Mouse (Mus musculus) spleen, postnatal 36 days (tissue): ENCODE measurements around the gene Asb3.

Experiments used
- DNase-seq, 2 experiments: peaks; one replicate each; pipeline ENCODE4 v3.0.0; 2022; ENCODE audit warnings: low spot score in 2 of 2, mixed read lengths in 1 of 2

Asb3 gene

GRCm38 (mm10) chr11:30885171-30885871 is at the start of gene Asb3, which contains the start of gene Gpr75:
TSS of gene Asb3 (plus strand) at chr11:30885416.
TSS of gene Gpr75 (plus strand) at chr11:30885358.
- peak in 1 of 2 experiments; percentile 2 for DNase-seq

DNA sequence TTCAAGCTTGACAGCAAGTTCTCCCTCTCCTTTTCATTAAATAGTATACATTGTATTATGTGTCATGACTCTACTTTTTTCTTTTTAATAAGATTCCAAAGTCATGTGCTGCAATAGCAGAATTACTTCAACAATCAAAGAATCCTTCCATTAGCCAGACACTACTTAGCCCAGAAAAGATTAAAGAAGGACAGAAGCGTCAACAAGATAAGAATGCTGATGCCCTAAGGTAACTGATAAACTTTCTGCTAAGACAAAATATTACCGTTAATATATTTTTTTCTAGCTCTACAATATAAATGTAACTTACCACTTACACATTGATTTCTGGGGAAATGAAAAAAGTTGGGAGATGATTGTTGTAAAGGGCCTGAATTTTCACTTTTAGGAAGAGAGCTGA is 46.4 kb upstream of the Asb3 start:
- no peak for DNase-seq

DNA sequence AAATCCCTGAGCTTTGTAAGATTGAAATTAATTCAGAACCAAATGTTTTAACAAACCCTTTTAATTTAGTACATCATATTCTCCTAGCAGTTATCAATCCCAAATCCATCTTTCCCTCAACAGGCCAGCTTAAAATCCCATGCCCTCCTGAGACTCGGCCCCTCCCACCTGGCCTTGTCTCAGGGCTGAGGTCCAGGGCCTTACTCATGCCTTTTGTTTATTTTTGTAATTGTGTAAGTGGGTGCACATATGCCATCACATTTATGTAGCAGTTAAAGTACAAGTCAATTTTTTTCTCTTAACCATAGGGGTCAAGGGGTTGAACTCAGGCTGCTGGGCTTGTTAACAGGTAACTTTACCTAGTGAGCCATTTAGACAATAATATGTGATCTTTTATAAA is 40.9 kb upstream of the Asb3 start:
- no peak for DNase-seq

DNA sequence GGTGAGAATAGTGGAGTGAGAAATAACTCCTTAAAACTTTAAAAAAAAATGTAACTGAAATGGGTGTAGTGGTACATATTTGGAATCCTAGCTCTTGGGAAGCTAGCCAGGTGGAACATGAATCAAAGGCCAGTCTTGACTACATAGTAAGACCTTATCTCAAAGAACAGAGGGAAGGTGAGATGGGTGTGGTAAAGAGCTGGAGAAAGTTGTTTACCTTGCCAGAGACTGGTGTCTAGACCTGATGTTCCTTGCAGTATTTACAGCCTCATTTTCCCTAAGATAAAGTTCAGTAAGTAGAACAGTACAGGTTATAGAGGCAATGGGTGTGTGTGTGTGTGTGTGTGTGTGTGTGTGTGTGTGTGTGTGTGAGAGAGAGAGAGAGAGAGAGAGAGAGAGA is 12.8 kb upstream of the Asb3 start:
- DNase-seq, result no peak

DNA sequence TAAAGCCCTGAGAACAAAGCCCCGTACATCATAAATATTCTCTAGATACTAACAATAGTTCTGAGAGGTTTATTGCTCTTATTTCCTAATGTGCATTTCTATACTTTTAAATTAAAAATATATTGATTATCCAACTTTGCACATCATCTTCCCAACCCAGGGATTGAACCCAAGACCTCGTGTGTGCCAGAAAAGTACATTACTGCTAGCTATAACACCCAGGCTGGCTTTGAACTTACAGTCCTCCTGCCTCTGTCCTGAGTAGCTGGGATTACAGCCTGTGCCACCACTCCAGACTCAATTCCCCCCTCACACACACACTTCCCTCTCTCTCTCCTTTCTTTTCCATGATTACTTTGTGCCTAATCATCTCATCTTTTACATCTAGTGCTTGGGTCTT is 2.9 kb downstream of the Asb3 start:
- DNase-seq, result no peak

DNA sequence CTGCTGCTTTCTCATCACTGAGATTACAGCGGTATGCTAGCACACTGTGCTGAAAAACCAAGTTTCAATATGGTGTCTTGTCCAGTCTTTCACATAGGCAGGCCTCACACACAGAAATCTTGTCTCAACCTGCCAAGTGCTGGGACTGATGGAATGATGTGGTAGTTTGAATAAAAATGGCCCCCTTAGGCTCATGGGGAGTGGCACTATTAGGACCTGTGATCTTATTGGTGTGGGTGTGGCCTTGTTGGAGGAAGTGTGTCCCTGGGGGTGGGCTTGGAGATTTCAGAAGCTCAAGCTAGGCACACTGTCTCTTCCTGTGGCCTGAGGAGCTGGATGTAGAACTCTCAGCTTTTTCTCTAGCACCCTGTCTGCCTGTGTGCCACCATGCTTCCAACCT is 11.0 kb downstream of the Asb3 start:
- DNase-seq, result no peak

DNA sequence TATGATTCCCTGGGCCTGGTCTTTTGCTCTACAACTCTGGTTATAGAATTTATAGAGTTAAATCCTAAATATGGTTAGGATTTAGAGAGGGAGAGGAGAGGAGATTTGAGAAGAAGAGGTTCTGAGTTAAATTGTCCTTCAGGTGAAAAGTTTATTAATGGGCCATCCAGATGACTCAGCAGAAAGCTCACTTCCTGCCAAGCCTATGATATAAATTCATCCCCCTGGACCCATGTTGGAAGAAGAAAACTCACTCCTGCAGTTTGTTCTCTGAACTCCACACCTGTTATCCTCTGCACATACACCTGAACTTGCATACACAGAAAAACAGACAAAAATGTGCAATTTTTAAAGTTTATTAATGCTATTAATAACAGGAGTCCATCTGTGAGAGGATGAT is 14.1 kb downstream of the Asb3 start:
- DNase-seq, result no peak

DNA sequence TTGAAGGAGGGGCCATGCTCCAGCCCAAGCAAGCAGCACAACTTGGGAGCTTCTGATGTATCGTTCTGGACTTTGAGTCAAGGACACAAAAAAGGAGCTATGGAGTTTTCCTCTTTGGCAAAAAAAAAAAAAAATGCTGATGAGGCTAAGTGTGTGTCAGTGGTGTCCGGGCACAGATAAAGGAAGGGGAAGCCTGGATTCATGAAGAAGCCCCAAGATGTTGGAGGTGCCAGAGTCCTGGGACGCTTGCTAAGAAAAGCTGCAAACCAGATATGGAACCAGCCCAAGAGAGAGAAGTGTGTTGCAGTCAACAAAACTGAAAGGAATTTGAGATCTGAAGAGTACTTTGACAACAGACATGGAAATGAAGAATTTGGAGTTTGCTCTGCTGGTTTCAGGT is 27.1 kb downstream of the Asb3 start:
- DNase-seq, result no peak

DNA sequence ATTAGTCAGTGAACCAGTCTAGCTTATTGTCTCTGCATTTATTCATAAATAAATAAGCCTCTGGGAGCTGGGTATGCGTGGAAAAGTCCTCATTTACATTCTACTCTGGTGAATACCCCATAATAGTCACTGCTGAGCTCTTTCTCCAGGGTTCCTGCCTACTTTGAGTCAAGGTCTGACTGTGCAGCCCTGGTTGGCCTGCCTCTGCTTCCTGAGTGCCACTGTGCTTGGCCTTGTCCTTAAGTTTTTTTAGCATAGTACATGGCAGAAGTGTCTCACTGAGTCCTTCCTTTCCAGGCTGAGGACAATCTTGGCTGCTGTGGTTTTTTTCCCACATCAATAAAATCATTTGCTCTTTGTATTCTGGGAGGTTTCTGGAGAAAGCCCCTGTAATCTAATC is 35.4 kb downstream of the Asb3 start:
- no peak for DNase-seq

DNA sequence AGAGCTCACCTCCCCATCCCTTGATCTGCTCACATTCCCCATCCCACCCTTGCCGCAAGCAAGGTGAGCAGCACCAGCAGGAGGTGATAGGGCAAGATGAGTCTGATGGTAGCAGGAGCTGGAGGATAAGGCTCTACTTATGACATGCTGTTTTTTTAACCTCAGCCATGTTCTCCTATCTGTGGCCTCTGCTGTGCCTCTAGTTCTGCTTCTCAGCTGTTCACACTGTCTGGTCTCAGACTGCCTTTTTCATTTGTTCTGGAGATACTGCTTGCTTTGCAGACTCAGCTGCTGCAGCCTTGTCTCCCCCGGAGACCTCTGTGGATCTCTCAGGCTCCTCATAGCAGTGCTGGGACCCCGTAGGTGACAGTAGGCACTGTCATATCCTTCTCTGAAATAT is 38.1 kb downstream of the Asb3 start:
- no peak for DNase-seq

- DNase-seq, result no peak
Measured at GRCm38 (mm10) chr11:30928079-30928478, 42.9 kb downstream of the Asb3 start.

GRCm38 (mm10) chr11:30928498-30928897 is 43.3 kb downstream of the Asb3 start:
- no peak for DNase-seq

DNA sequence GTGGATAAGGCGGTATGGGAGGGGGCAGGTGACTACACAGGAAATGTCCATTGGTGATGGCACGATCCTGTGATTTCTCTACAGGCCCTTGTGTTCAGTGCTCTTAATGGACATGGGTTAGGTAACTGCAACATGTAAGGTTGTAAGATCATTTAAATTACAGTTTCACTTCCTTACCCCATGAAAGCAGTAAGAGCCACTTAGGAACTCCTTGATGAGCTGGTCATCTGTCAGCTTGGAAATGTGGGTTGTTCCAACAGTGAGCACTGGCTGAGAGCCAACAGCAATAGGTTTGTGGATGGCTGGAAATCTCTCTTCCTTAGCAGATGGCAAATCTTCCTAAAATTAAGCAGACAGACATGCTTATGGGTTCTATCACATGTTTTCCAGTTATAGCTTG is 58.3 kb downstream of the Asb3 start:
- DNase-seq, result no peak

- peak in 1 of 2 experiments; percentile 22 for DNase-seq
Measured at GRCm38 (mm10) chr11:30952829-30953228, 67.6 kb downstream of the Asb3 start.

DNA sequence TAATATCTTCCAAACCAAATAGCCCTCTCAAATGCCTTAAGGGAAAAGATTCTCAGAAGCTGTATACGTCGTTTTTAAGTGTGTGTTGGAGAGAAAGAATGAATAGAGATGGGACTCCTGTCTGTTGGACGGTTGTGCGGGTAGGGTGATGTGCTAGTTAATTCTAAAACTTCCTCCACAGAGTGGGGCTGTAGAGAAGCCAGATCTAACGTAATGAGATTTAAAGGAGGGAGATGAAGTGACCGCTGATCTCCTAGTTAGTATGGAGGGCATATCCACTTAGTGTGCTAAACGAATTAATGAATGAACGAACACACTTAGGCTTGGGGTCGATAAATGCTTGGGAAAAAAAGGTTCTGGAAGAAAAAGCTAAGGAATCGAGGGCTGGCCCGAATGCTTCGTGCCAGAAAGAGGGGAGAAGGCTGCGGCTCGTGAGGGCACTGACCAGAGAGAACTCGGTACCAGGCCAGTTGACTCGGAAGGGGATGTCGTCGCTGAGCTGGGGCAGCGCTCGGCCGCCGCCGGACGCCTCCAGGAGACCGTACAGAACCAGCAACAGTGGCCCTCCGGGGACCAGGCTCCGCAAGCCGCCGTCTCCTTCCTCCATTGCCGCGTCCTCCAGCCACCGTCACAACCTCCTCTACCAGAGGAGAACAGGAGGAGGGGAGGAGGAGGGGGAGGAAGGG is 68.4 kb downstream of the Asb3 start:
- peak; percentile 18 to 43 for DNase-seq

- DNase-seq, result peak; percentile 87 to 88
Measured at GRCm38 (mm10) chr11:30954279-30954725, 69.1 kb downstream of the Asb3 start, which contains the start of gene Erlec1. TSS of gene Erlec1 (minus strand) at chr11:30954335.

DNA sequence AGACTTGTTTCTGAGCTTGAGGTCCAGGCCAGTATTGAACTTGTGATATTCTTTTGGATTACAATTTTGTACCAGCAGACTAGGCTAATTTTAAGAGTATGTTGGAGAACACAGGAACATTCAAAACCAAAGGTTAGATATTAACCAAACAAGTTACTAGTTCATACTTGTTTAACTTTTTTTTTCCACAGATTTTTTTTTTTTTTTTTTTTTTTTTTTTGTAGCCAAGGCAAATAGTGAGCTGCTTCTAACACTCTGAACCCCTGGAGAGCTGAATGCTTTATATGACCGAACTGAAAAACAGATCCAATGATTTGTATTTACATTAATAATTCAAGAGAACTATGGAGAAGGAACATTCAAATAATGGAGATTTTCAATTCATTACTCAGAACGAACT is 100.0 kb downstream of the Asb3 start:
- DNase-seq, result no peak

DNA sequence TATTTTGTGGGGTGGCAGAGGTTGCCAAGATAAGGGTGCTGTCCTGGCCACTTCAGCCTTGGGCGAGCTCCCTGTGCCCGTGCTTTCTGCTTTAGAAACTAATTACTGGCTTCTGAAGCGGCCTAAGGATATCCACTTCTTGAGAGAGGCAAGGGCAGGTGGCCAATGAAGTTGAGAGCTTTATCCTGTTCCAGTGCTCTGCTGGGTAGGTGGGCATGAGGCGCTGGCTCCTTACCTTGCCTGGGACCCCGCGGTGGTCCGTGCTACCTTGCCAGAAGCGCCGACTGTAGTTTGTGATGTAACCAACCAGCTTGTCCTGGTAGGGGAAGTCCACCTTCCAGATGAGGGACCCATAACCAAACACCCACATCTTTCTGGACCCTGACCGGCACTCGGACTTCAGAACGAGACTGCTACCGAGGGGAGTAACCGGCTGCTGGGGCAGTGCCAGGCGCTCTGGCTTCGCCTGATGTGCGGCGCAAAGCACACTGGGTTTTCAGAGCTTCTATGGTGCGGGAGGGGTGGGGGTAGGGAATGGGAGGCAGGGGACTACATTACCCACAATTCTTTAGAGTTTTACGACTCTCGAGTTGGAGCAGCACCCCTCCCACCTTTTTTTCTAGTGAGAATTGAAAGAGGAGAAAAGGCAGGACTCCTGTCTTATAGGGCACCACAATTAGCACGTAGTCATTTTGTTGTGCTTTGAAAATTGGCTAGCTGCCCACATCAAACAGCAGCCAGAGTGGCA is 100.8 kb downstream of the Asb3 start, which contains the start of gene Chac2:
TSS of gene Chac2 (minus strand) at position 474 of the 748 bp plus-strand sequence.
- peak; percentile 79 to 85 for DNase-seq

GRCm38 (mm10) chr11:30986625-30987017 is 101.4 kb downstream of the Asb3 start:
- DNase-seq, result no peak

- DNase-seq, result peak in 1 of 2 experiments; percentile 21
Measured at GRCm38 (mm10) chr11:30996670-30997069, 111.5 kb downstream of the Asb3 start.

GRCm38 (mm10) chr11:30998199-30998598 is 113.0 kb downstream of the Asb3 start:
- peak in 1 of 2 experiments; percentile 34 for DNase-seq

- no peak for DNase-seq
Measured at GRCm38 (mm10) chr11:30998704-30999103, 113.5 kb downstream of the Asb3 start.
